Mouse (Mus musculus) kidney, adult 2 months (tissue): ENCODE measurements around the gene Olfr70.

ENCODE experiments used
- CTCF ChIP-seq: fragments of 200-500 bp; conservative IDR thresholded peaks from 2 replicates; pipeline ENCODE4 v1.5.1; 2011; ENCODE audit warnings: low read depth, mild to moderate bottlenecking, control low read depth, low read length, moderate library complexity, mixed read lengths; ENCODE audit not compliant: insufficient read depth, insufficient read length
- POLR2A ChIP-seq: fragments of 200-500 bp; IDR thresholded peaks from one replicate; pipeline ENCODE4 v1.6.1; 2011; ENCODE audit warnings: low read depth, low read length, control low read depth

GRCm38 (mm10) chr4:43649783-43650182, 50.8 kb downstream of the Olfr70 start:
- TF ChIP-seq POLR2A (no peak), CTCF (peak; percentile 37)
